Mouse (Mus musculus): Measurements from ENCODE around the gene Abcb9. TPM values are rescaled to one million over a fixed set of nuclear protein-coding genes. Genes with fewer than 3 reads are reported as not detected.
"Not testable (repeated sequence)": the region's sequence is repeated elsewhere in the genome, so short reads cannot be mapped to it uniquely, and the experiment has no call there.

Abcb9 gene
- polyA plus RNA-seq, 1 experiment: 33.5 TPM

- no peak for DNase-seq (ENCODE audit: low read depth)
Observed at GRCm38 (mm10) chr5:124062037-124062824, 33.4 kb downstream of the Abcb9 start.

GRCm38 (mm10) chr5:124059677-124060076 lies 35.9 kb downstream of the Abcb9 start:
- no peak for DNase-seq (ENCODE audit: low read depth)

GRCm38 (mm10) chr5:124058749-124059148 lies 36.8 kb downstream of the Abcb9 start:
- no peak for DNase-seq (ENCODE audit: low read depth)

- no peak for DNase-seq (ENCODE audit: low read depth)
Observed at GRCm38 (mm10) chr5:124056956-124057355, 38.6 kb downstream of the Abcb9 start.

- DNase-seq (ENCODE audit: low read depth): no peak
Observed at GRCm38 (mm10) chr5:124056219-124056618, 39.4 kb downstream of the Abcb9 start.

GRCm38 (mm10) chr5:124052641-124053040 lies 43.0 kb downstream of the Abcb9 start:
- not testable (repeated sequence) for DNase-seq (ENCODE audit: low read depth)

GRCm38 (mm10) chr5:124051899-124052491 lies 43.6 kb downstream of the Abcb9 start:
- DNase-seq (ENCODE audit: low read depth): no peak

GRCm38 (mm10) chr5:124050095-124051050 lies 45.2 kb downstream of the Abcb9 start:
- DNase-seq (ENCODE audit: low read depth): no peak

- DNase-seq (ENCODE audit: low read depth): no peak
Observed at GRCm38 (mm10) chr5:124049249-124050045, 46.2 kb downstream of the Abcb9 start.

- DNase-seq (ENCODE audit: low read depth): peak; percentile 85
Observed at GRCm38 (mm10) chr5:124046741-124047401, 48.7 kb downstream of the Abcb9 start.

- DNase-seq (ENCODE audit: low read depth): no peak
Observed at GRCm38 (mm10) chr5:124045453-124046010, 50.1 kb downstream of the Abcb9 start.

- DNase-seq (ENCODE audit: low read depth): no peak
Observed at GRCm38 (mm10) chr5:124043999-124044398, 51.6 kb downstream of the Abcb9 start.

GRCm38 (mm10) chr5:124043212-124043978 lies 52.2 kb downstream of the Abcb9 start:
- no peak for DNase-seq (ENCODE audit: low read depth)

GRCm38 (mm10) chr5:124041097-124041496 lies 54.5 kb downstream of the Abcb9 start:
- no peak for DNase-seq (ENCODE audit: low read depth)

- DNase-seq (ENCODE audit: low read depth): no peak
Observed at GRCm38 (mm10) chr5:124039602-124040001, 56.0 kb downstream of the Abcb9 start.

GRCm38 (mm10) chr5:124036836-124037235 lies 58.8 kb downstream of the Abcb9 start:
- DNase-seq (ENCODE audit: low read depth): no peak

GRCm38 (mm10) chr5:124036341-124036740 lies 59.3 kb downstream of the Abcb9 start:
- DNase-seq (ENCODE audit: low read depth): no peak

GRCm38 (mm10) chr5:124035806-124036205 lies 59.8 kb downstream of the Abcb9 start:
- no peak for DNase-seq (ENCODE audit: low read depth)

- DNase-seq (ENCODE audit: low read depth): no peak
Observed at GRCm38 (mm10) chr5:124035406-124035805, 60.2 kb downstream of the Abcb9 start.

- DNase-seq (ENCODE audit: low read depth): no peak
Observed at GRCm38 (mm10) chr5:124034471-124034870, 61.1 kb downstream of the Abcb9 start.
